Mouse (Mus musculus) induced T-regulatory cell, adult 2 months (primary cell): ENCODE measurements around the gene Ip6k3.

Source experiments
- DNase-seq: peaks from one replicate; pipeline ENCODE4 v3.0.0-alpha.2; 2012; ENCODE audit warnings: low read depth

Gene Ip6k3

GRCm38 (mm10) chr17:27182401-27182800, 14.8 kb upstream of the Ip6k3 start:
- DNase-seq: no peak

DNA sequence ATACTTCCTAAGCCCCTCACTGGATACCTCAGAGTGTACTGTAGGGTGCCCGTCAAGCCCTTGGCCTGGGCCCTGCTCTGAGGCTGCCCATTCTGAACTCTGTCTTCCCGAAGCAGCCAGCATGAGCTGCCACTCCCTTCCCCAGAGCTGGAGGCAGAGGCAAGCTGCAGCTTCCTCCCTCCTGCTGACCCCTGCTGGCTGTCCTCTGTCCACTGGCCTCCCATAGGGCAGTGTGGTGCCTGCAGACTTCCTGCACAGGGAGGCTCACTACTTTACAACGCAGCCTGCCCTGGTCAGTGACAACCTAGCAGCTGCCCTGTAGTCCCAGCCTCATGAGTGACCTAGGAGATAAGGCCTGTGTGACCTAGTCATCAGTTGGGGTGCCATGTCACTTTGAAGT, 14.1 kb upstream of the Ip6k3 start:
- no peak for DNase-seq

- DNase-seq: peak; percentile 39
Observed at GRCm38 (mm10) chr17:27179681-27180280, 12.2 kb upstream of the Ip6k3 start.

DNA sequence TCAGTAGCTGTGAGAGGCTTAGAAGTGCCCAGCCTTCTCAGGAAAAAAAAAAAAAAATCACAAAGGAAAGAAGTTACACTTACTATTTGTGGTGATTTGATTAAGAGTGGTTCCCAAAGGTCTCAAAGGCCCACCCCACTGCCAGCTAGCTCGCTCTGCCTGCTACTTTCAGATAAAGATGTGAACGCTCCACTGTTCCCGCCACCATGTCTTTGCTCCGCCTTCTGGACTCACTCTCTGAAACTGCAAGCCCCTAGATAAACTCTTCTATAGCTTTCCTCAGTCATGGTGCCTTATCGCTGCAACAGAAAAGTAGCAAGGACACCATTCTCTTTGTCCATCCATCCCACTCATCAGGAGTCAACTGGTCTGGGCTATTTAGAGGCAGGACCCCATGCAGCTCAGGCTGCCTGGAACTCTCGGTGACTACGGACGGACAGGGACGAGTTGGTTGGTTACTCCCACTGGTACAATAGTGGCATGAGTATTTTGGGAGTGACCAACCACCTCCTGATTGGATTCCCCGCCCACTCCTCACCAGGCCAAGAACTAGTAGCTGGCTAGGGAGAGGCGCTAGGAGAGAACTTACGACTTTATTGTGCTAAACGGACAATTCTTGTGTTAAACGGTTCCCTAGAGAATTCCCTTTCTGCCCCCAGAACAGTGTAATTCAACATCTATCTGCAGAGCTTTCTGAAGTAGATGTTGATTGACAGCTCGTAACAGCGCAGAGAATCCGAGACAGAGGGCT, 11.0 kb upstream of the Ip6k3 start:
- DNase-seq: no peak

DNA sequence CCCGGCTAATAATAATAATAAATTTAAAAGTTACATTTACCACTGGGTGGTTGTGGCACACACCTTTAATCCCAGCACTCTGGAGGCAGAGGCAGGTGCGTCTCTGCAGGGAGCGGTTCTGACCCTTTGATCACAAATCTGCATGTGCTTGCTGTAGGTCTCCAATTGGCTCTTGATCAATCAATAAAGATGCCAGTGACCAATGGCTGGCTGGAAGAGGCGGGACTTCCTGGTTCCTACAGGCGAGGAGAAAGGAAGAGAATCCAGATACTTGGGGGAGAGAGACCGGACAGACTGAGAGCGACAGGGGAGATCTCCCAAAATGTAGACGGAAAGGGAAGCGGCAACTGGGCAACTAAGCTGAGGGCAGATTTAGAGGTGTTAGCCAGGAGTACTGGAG, 10.4 kb upstream of the Ip6k3 start:
- DNase-seq: peak; percentile 53

GRCm38 (mm10) chr17:27176754-27177153, 9.2 kb upstream of the Ip6k3 start:
- DNase-seq: no peak

- DNase-seq: no peak
Observed at GRCm38 (mm10) chr17:27176287-27176686, 8.7 kb upstream of the Ip6k3 start.

GRCm38 (mm10) chr17:27175196-27175874, 7.7 kb upstream of the Ip6k3 start:
- DNase-seq: no peak

GRCm38 (mm10) chr17:27173715-27174114, 6.1 kb upstream of the Ip6k3 start:
- DNase-seq: no peak

DNA sequence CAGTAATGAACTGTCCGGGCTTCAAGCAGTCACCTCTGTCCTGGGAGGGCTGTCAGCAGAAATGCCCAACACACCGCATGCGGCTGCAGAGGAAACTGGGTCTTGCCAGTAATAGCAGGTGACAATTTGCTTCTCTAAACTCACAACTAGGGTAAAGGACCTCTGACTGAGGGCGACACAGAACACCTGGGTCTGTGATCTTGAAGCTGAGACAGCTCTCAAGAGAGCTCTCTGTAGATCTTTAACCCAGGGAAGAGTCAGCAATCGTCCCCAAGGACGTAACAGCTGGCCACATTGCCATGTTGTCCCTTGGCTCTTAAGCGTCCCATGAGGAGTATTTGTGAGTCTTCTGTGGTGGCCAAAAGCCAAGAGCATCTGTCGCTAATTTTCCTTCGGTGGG, 4.9 kb upstream of the Ip6k3 start:
- DNase-seq: no peak

DNA sequence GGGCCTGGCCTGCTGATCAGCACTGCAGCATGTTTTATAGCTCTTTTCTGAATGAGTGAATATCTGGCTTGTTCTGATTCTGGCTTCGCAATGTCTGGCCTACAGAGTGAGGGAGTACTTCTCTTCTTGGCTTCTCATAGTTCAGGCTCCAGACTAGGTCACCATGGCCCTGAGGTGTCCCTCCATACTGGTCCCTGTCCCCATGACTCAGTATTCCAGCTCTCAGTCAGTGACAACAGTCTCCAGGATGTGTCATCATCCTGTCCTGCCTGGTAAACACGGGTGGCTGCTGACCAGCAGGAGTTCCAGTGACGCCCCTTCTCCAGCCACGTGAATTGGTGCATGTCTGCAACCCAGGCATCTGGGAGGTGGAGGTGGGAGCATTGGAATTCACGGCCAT, 3.5 kb upstream of the Ip6k3 start:
- DNase-seq: no peak

GRCm38 (mm10) chr17:27169952-27170695, 2.5 kb upstream of the Ip6k3 start:
- DNase-seq: no peak

GRCm38 (mm10) chr17:27168569-27168968, 974 bp upstream of the Ip6k3 start:
- DNase-seq: no peak

- DNase-seq: no peak
Observed at GRCm38 (mm10) chr17:27166901-27167300, 694 bp downstream of the Ip6k3 start.

- no peak for DNase-seq
Observed at GRCm38 (mm10) chr17:27165054-27165773, 2.4 kb downstream of the Ip6k3 start.

GRCm38 (mm10) chr17:27160905-27161304, 6.7 kb downstream of the Ip6k3 start:
- no peak for DNase-seq

DNA sequence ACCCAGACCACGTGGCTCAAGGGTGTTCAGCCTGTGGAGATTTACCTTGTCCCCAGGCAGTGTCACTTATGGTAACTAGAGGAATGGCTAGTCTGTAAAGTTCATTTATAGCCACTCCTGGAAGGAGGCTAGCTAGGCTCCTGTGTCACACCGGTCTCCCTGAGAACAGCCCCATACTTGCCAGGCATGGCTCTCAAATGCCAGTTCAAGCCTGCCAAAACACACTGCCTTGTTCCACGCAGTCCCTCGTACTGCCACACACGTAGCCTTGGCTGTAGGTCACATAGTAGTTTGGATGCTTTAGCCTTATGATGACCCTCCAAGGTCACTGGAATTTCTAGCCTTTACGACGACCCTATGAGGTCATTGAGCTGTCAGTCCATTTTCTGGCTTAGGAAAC, 8.4 kb downstream of the Ip6k3 start:
- no peak for DNase-seq

DNA sequence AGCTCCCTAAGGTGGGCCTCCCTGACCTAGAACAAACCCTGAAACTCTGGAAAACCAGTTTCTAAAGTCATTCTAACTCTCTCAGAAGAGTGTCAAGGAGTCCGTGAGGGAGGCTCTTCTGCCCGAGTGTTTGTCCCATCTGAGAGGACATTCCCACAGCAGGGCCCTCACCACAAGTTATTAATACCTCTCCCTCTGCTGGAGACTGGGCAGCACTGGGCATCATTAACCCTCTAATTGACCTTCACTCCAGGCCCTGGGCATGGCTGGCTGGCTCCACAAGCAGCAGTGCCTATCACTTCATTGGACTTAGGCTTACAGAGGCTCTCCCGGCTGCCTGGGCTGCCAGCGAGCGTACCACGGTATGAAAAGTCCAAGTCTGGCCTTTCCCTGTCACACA, 9.2 kb downstream of the Ip6k3 start:
- DNase-seq: no peak

DNA sequence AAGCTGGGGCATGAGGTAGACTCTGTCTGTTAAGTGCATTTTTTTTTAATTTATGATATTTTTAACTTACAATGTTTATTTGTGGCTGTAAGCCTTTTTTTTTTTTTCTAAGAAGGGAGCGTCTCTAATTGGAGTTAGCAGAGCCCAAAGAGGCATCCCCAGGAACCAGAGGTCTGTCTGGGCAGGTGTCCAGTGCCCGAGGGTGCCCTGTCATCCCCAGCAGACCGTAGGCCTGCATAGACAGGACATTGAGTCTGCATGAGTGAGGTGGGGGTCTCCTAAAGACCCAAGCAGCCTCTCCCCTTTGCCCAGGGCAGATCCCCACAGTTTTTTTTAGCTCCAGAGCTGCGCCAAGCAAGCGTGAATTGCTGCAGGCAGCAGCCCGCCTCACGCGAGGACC, 11.8 kb downstream of the Ip6k3 start:
- DNase-seq: no peak

DNA sequence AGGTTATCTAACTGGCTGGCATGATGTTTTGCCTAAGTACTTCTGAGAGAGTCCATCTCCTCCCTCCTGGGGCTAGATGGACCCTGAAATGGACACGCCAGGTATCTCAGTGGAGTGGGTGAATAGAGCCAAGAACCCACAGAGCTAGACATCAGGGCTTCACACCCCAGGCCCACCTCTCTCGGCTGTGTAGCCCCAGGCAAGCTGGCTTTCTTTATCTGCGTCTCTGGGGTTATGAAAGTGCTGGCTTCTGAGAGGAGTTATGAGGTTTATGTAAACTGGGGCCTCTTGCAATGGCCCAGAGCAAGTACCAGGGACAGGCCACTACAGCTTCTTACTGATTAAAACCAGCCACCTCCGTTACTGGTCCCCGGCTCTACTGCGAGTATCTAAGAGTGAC, 12.7 kb downstream of the Ip6k3 start:
- no peak for DNase-seq

DNA sequence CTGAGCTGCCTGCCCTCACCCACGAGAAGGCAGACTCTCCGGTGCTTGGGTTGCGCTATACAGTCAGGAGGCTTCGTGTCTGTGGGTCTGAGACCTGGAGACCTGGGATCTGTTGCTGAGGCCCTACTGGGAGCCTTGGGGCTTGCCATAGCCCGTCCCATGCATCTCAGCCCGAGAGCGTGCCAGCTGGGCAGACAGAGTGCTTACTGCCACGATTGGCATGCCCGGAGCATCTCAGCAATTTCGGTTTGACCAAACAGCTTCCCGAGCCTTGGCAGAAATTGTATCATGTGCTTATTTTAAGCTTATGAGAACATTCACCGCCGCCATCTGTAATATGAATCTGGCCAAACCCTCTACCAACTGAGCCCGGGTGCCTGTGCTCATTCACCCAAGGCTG, 13.3 kb downstream of the Ip6k3 start:
- DNase-seq: no peak

DNA sequence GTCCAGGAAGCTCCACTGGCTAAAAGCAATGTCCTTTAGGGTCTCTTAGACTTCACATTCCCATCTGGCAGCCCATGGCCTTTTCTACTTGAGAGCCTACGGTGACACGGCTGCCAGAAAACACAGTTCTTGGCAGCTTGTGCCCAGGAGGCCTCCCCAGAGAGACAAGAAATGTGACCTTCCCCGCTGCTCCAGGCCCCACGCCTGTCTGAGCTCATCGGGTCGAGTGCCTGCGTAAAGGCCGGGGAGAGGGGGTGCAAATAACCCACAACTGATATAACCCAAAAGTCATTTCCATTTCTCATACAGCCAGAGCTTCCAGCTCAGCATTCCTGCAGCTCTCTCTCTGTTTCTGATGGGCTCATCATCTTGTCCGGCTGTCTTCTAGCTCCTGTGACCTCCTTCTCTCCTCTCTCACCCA, 13.8 kb downstream of the Ip6k3 start:
- no peak for DNase-seq
